Mouse (Mus musculus): Measurements from ENCODE around the gene Btbd6. TPM values are rescaled to one million over a fixed set of nuclear protein-coding genes. Genes with fewer than 3 reads are reported as not detected.

Gene Btbd6
- total RNA-seq, 2 experiments from 2014 or later, result 61.0 to 61.9 TPM

- intact Hi-C loops (cut with DNase I), result no loop called here
- DNase-seq (ENCODE audit: extremely low spot score in 1 of 2, low spot score in 2 of 2), result no peak
These were observed 46.8 kb downstream of the Btbd6 start for GRCm38 (mm10) chr12:113023082-113023481.

GRCm38 (mm10) chr12:113026557-113026956 is 50.3 kb downstream of the Btbd6 start:
- intact Hi-C loops (cut with DNase I), result no loop called here
- no peak for DNase-seq (ENCODE audit: extremely low spot score in 1 of 2, low spot score in 2 of 2)

- intact Hi-C loops (cut with DNase I), result no loop called here
- DNase-seq (ENCODE audit: extremely low spot score in 1 of 2, low spot score in 2 of 2), result no peak
These were observed 51.2 kb downstream of the Btbd6 start for GRCm38 (mm10) chr12:113027495-113027894.

- DNase-seq (ENCODE audit: extremely low spot score in 1 of 2, low spot score in 2 of 2), result no peak
- intact Hi-C loops (cut with DNase I), result no loop called here
These were observed 51.8 kb downstream of the Btbd6 start for GRCm38 (mm10) chr12:113028067-113028466.

Other genes with a start within 250 kb of the Btbd6 start
- 10 to 100 TPM in 1 of 2 experiments, 1 to 10 TPM in 1; 10.0 to 11.9 TPM for gene Pld4, start 215.8 kb upstream of the Btbd6 start, total RNA-seq (2021)
- 10 to 100 TPM; 13.8 to 14.5 TPM for gene Ahnak2, start 173.8 kb upstream of the Btbd6 start, total RNA-seq (2021)
- gene Clba1, start 167.5 kb upstream of the Btbd6 start, total RNA-seq (2021), result 10 to 100 TPM; 14.6 to 16.5 TPM
- 10 to 100 TPM; 11.5 TPM for gene Cdca4, start 147.1 kb upstream of the Btbd6 start, total RNA-seq (2021)
- gene Gpr132, start 108.3 kb upstream of the Btbd6 start, total RNA-seq (2021), result not detected
- gene Jag2, start 46.7 kb upstream of the Btbd6 start, total RNA-seq (2021), result 10 to 100 TPM; 60.0 to 60.9 TPM
- gene Nudt14, start 34.4 kb upstream of the Btbd6 start, total RNA-seq (2021), result 10 to 100 TPM; 11.8 to 13.2 TPM
- gene Brf1, start 24.2 kb downstream of the Btbd6 start, total RNA-seq (2021), result 10 to 100 TPM; 53.8 to 54.2 TPM
- 100 to 1,000 TPM; 126 to 128 TPM for gene Pacs2, start 38.0 kb downstream of the Btbd6 start, total RNA-seq (2021)
- gene Tex22, start 98.0 kb downstream of the Btbd6 start, total RNA-seq (2021), result under 1 TPM; 0.41 to 0.73 TPM
- gene Mta1, start 121.8 kb downstream of the Btbd6 start, total RNA-seq (2021), result 10 to 100 TPM; 87.1 to 89.1 TPM
- gene Crip2, start 163.8 kb downstream of the Btbd6 start, total RNA-seq (2021), result 100 to 1,000 TPM; 220 to 253 TPM
- 10 to 100 TPM; 12.4 to 12.6 TPM for gene Crip1, start 169.8 kb downstream of the Btbd6 start, total RNA-seq (2021)
- 1 to 10 TPM; 3.7 TPM for gene Tedc1, start 179.9 kb downstream of the Btbd6 start, total RNA-seq (2021)
- 10 to 100 TPM; 35.0 to 39.1 TPM for gene Tmem121, start 209.4 kb downstream of the Btbd6 start, total RNA-seq (2021)